Mouse (Mus musculus) midbrain, embryonic 10.5 days (tissue): ENCODE measurements around the gene Cdh15. TPM values are rescaled to one million over a fixed set of nuclear protein-coding genes. Genes with fewer than 3 reads are reported as not detected.

Experiments
- DNase-seq: peaks from one replicate; pipeline ENCODE4 v3.0.0-alpha.2; 2017; ENCODE audit warnings: low spot score
- H3K27ac ChIP-seq: fragments of 300-500 bp; sonication (generic); replicated peaks from 2 replicates; pipeline ENCODE4 v1.5.1; 2016; ENCODE audit warnings: mild to moderate bottlenecking
- H3K27me3 ChIP-seq: fragments of 300-500 bp; sonication (generic); 2 replicates; pipeline ENCODE4 v1.6.1; 2016; ENCODE audit warnings: low read depth, mild to moderate bottlenecking; ENCODE audit not compliant: poor library complexity, severe bottlenecking
- H3K36me3 ChIP-seq: fragments of 300-500 bp; sonication (generic); 2 replicates; pipeline ENCODE4 v1.6.1; 2016; ENCODE audit warnings: mild to moderate bottlenecking, moderate library complexity
- H3K4me1 ChIP-seq: fragments of 300-500 bp; sonication (generic); 2 replicates; pipeline ENCODE4 v1.6.1; 2016
- H3K4me3 ChIP-seq: fragments of 300-500 bp; sonication (generic); 2 replicates; pipeline ENCODE4 v1.5.1; 2016; ENCODE audit warnings: mild to moderate bottlenecking, moderate library complexity
- H3K9me3 ChIP-seq: fragments of 300-500 bp; sonication (generic); replicated peaks from 2 replicates; pipeline ENCODE4 v1.6.1; 2016; ENCODE audit warnings: mild to moderate bottlenecking
- WGBS: fragments of 180-500 bp; shearing (Covaris S2); methylation state at CpG from one replicate; pipeline ENCODE4 v1.1.7; 2016; 5-methylcytosine and 5-hydroxymethylcytosine counted together
- polyA plus RNA-seq: library from polyadenylated mRNA; unstranded; fragments of >200 nt; fragmentation: Nextera tagmentation; extraction: Ambion mirVana; gene quantifications from 2 replicates; pipeline ENCODE4 v1.2.1, GENCODE M21; 2016

The Cdh15 gene
- polyA plus RNA-seq, 1 experiment from 2014 or later: 0.54 TPM

DNA sequence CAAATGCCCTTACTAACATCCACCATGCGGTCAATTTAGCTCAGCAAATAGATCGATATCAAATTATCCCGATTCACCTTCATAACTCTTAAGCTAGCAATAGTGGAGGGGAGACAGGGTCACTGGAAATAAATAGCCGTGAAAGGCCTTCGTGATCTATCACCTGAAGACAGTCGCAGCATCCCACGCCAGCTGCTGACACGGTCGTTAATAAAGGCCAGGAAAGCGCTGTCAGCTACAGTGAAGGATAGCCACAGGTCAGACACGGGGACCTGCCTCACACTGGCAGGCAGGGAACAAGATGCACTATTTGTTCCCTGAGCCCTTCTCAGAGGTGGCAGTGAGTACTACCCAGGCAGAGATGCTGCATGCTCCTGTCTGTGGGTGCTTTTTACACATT lies 28.0 kb upstream of the Cdh15 start:
- no peak overlapping the region for H3K4me3 ChIP-seq
- H3K4me1 ChIP-seq: peaks cover 37% of the 10 kb centered on the region
- H3K9me3 ChIP-seq: no peaks in the 10 kb centered on the region
- no peaks in the 10 kb centered on the region for H3K36me3 ChIP-seq
- no peak for DNase-seq
- no peaks in the 10 kb centered on the region for H3K27me3 ChIP-seq
- H3K27ac ChIP-seq: no peak overlapping the region
- WGBS: 90% methylated on average over 11 of the region's 11 CpGs

DNA sequence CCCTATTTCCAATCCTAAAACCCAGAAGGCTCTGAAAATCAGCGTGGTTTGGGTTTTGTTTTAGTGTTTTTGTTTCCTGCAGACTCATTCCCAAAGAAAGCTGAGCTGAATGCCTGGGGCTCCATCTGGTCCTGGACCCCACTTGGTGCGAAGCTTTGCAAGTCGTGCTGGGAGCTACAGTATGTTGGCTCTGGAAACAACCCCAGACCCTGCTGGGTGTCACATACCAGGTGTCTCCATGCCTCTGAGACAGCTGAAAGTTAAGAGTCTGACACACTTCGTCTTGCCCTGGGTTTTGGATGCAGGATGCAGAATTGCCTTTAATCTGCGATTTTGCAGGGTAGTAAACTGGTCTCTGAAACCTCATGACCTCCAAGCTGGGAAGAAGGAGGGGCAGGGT lies 23.2 kb upstream of the Cdh15 start:
- Histone ChIP-seq H3K4me3 (no peak overlapping the region), H3K9me3 (no peaks in the 10 kb centered on the region), H3K36me3 (no peaks in the 10 kb centered on the region), H3K27me3 (no peaks in the 10 kb centered on the region), H3K4me1 (peaks cover 19% of the 10 kb centered on the region), H3K27ac (no peak overlapping the region)
- DNase-seq: no peak
- 49% methylated on average over 5 of the region's 5 CpGs for WGBS

DNA sequence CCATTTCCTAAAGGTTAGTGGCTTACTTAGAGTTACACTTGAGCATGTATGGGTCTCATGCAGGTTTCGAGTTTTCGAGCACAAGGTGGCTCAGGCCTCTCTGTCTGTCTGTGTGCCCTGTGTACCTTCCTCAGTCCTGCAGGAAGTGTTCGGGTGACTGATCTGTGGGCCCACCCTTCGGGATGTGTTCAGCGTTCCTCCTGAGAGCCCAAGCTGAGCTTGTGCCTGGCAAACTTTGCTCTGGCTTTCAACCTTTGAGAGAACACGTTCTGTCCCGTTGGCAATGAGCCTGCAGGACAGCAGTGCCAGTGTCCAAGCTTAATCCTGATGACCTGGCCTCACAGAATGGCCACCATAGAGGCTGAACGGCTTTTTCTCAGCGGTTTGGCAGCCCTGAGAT lies 22.8 kb upstream of the Cdh15 start:
- H3K36me3 ChIP-seq: no peaks in the 10 kb centered on the region
- H3K4me3 ChIP-seq: no peak overlapping the region
- no peak overlapping the region for H3K27ac ChIP-seq
- peaks cover 19% of the 10 kb centered on the region for H3K4me1 ChIP-seq
- WGBS: 80% methylated on average over 9 of the region's 9 CpGs
- H3K9me3 ChIP-seq: no peaks in the 10 kb centered on the region
- DNase-seq: no peak
- no peaks in the 10 kb centered on the region for H3K27me3 ChIP-seq

DNA sequence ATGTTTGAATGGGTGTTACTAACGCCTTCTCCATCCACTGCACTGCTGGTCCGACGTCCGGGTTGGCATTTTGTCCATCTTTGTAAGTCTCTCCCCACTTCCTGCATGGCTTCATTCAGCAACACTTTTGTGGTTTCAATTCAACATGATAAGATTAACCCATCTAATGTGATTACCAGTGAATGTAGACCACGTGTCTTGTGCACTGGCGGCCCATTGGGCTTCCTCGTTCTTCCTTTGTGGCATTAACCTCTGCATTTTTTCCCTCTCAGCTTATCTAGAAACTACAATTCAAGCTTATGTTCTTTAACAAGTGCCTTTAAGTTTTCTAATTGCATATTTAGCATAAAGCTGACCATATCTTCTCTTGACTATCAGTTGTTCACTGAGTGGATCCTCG lies 22.4 kb upstream of the Cdh15 start:
- Histone ChIP-seq H3K36me3 (no peaks in the 10 kb centered on the region), H3K27ac (no peak overlapping the region), H3K4me3 (no peak overlapping the region), H3K27me3 (no peaks in the 10 kb centered on the region), H3K9me3 (no peaks in the 10 kb centered on the region), H3K4me1 (peaks cover 19% of the 10 kb centered on the region)
- no peak for DNase-seq
- 88% methylated on average over 8 of the region's 8 CpGs for WGBS

DNA sequence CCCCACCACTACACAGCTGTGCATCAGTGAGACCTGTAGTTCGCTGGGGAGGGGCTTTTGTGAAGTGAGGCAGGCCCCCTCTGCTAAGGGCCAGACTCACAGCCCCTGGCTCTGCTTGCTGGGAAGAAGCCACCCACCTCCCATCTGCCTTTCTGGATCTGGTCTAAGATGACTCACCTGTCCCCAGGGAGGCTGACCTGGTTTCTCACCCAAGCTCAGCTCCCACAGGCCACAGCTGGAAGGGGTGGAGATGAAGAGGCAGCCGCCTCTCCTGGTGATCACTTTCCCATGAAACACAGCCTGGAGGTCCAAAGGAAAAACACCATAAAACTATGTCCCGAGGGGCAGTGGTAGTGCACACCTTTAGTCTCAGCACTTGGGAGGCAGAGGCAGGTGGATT lies 18.4 kb upstream of the Cdh15 start:
- WGBS: 85% methylated on average over 3 of the region's 3 CpGs
- Histone ChIP-seq H3K27ac (no peak overlapping the region), H3K27me3 (no peaks in the 10 kb centered on the region), H3K36me3 (no peaks in the 10 kb centered on the region), H3K4me1 (peaks cover 16% of the 10 kb centered on the region), H3K4me3 (no peak overlapping the region), H3K9me3 (no peaks in the 10 kb centered on the region)
- DNase-seq: no peak

DNA sequence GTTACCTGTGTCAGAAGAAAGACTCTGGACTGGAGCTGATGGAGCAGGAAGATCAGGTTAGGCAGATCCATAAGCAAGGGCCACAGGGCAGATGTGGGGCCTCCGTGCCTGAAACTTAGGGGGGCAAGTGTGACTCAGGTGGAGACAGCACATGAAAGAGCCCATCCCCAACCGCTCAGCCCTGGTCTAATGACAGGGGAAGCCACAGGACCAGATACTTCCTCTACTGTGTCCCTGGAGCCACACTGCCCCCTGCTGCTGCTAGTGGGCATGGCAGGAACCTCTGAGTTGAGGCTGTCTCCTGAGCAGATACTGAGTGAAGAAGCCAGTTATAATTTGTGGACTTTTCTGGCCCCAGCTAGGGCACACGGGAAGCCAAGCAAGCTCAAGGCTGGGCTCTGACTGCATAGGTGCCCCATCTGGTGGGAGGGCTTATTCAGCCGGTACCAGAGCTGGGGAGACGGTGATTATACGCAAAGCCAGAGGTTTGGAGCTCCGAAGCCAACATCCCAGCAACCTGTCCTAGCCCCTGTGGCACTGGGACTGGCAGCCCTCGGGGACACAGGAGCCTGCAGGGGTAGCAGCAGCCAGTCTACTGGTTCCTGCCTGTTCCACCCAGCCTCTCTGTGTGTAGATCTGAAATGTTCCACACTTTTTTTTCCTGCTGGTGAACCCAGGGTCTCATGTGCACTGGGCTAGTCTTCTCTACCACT lies 17.3 kb upstream of the Cdh15 start:
- peak; percentile 86 for DNase-seq
- Histone ChIP-seq H3K4me1 (peaks cover 9% of the 10 kb centered on the region), H3K4me3 (no peak overlapping the region), H3K36me3 (no peaks in the 10 kb centered on the region), H3K9me3 (no peaks in the 10 kb centered on the region), H3K27me3 (no peaks in the 10 kb centered on the region), H3K27ac (no peak overlapping the region)
- 44% methylated on average over 8 of the region's 8 CpGs for WGBS

DNA sequence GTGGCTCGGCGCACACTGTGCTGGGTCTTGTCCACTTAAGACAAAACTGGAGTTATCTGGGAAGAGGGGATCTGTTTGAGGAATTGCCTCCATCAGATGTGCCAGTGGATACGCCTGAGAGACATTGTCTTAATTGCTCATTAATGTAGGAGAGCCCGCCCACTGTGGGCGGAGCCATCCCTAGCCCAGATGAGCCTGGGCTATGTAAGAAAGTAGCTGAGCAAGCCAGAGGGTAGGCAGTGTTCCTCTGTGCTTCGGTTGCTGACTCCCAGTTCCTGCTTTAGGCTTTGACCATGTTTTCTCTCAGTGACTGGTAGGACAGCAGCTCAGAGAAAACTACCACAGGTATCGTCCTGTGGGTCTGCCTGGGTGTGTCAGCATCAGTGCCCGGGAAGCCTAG lies 13.3 kb upstream of the Cdh15 start:
- Histone ChIP-seq H3K27ac (no peak overlapping the region), H3K4me1 (peaks cover 2% of the 10 kb centered on the region; the same call in 1 of the 2 replicates), H3K36me3 (no peaks in the 10 kb centered on the region), H3K4me3 (no peak overlapping the region), H3K9me3 (no peaks in the 10 kb centered on the region), H3K27me3 (no peaks in the 10 kb centered on the region)
- 89% methylated on average over 8 of the region's 8 CpGs for WGBS
- no peak for DNase-seq

DNA sequence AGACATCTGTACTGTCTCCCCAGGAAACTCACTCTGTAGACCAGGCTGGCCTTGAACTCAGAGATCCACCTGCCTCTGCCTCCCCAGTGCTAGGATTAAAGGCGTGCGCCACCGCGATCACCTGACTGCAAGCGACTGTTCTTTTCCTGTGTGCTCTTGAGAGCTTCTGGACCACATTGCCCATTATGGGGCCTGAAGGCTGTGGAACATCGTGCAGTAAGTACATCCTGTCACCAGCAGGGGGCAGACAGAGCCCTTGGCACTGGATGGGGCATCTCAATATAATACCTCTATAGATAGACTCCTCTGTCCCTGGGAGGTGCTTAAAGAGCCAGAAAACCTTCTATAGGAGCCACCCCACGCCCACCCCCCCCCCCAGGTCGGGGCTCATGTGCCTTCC lies 12.8 kb upstream of the Cdh15 start:
- DNase-seq: peak; percentile 75
- Histone ChIP-seq H3K9me3 (no peaks in the 10 kb centered on the region), H3K36me3 (no peaks in the 10 kb centered on the region), H3K4me3 (no peak overlapping the region), H3K27ac (no peak overlapping the region), H3K4me1 (peaks cover 8% of the 10 kb centered on the region), H3K27me3 (no peaks in the 10 kb centered on the region)
- WGBS: 35% methylated on average over 8 of the region's 8 CpGs

DNA sequence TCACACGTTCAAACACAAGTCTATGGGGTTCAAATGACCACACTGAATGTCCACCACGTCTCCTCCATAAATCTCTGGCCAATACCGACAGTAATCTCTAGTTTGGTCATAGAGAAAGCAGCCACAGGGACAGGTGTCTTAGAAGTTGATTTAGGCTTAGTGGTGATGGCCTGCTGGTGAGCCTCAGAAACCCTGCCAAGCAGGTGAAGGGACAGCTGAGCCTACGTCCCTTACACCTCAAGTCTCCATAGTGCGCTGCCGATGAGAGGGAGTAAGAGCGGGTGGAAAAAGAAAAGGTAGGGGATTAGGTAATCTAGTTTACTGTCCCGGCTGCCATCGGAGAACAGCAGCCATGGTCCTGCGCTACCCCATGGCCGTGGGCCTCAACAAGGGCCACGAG lies 11.6 kb upstream of the Cdh15 start:
- Histone ChIP-seq H3K4me1 (peaks cover 15% of the 10 kb centered on the region), H3K4me3 (no peak overlapping the region), H3K9me3 (no peaks in the 10 kb centered on the region), H3K36me3 (no peaks in the 10 kb centered on the region), H3K27me3 (no peaks in the 10 kb centered on the region), H3K27ac (no peak overlapping the region)
- WGBS: 89% methylated on average over 12 of the region's 12 CpGs
- DNase-seq: no peak

DNA sequence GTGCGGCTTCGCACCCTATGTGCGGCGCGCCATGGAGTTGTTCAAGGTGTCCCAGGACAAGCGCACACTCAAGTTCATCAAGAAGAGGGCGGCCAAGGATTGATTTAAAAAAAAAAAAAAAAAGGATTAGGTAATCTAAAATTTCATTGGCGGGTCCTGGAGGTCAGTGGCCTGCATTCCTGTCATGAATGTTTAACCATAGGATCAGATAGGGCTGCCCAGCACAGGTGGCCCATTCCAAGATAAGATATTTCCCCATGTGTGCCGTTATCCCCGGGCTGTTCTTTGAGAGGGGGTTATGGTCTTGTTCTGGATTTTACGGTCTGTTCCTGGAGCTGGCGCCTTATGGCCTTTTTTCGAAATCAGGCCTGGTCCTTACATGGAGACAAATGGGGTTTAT lies 11.1 kb upstream of the Cdh15 start:
- 92% methylated on average over 13 of the region's 13 CpGs for WGBS
- Histone ChIP-seq H3K4me1 (peaks cover 15% of the 10 kb centered on the region), H3K4me3 (no peak overlapping the region), H3K27ac (no peak overlapping the region), H3K27me3 (no peaks in the 10 kb centered on the region), H3K36me3 (no peaks in the 10 kb centered on the region), H3K9me3 (no peaks in the 10 kb centered on the region)
- DNase-seq: no peak

DNA sequence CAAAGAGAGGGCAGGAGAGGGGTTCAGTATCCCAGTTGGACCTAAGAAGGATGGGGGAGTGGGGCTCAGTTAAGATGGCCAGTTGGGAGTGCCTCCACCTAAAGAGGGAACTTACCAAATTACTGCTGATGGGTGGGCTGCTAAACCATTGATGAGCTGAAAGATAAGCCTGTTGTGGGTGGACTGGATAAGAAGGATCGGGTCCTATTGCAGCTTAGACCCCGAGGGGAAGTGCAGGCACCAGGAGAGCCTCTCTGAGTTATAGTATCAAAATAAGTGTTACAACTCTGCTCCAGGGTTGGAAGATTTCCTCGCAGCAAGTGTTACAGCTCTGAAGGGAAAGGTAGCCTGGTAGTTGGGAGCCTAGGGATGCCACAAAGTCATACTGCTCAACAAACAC lies 3.6 kb upstream of the Cdh15 start:
- WGBS: 81% methylated on average over 3 of the region's 3 CpGs
- Histone ChIP-seq H3K27ac (no peak overlapping the region), H3K4me3 (no peak overlapping the region), H3K4me1 (peaks cover 31% of the 10 kb centered on the region), H3K27me3 (peaks cover 9% of the 10 kb centered on the region), H3K36me3 (no peaks in the 10 kb centered on the region), H3K9me3 (no peaks in the 10 kb centered on the region)
- DNase-seq: no peak

DNA sequence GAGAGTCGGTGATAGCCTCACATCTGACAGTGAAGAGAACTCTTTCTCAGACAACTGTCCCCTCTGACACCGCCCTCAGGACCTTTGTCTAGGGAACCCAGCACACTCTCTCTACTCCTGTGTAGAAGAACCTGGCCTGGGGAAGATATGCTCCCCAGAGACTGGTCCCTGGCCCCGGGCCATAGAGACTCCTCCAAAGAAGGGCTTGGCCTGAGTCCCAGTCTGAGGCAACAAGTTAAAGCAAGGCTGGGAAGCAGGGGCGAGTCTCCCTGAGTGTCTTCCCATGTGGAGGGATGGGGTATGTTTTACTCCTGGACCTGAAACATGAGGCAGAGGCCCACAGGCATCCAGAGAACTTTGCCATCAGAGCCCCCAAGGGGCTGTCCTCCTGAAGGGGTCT lies 2.1 kb upstream of the Cdh15 start:
- Histone ChIP-seq H3K4me1 (peaks cover 28% of the 10 kb centered on the region), H3K9me3 (no peaks in the 10 kb centered on the region), H3K27me3 (peaks cover 19% of the 10 kb centered on the region), H3K36me3 (no peaks in the 10 kb centered on the region), H3K4me3 (no peak overlapping the region), H3K27ac (no peak overlapping the region)
- DNase-seq: no peak
- 87% methylated on average over 4 of the region's 4 CpGs for WGBS

DNA sequence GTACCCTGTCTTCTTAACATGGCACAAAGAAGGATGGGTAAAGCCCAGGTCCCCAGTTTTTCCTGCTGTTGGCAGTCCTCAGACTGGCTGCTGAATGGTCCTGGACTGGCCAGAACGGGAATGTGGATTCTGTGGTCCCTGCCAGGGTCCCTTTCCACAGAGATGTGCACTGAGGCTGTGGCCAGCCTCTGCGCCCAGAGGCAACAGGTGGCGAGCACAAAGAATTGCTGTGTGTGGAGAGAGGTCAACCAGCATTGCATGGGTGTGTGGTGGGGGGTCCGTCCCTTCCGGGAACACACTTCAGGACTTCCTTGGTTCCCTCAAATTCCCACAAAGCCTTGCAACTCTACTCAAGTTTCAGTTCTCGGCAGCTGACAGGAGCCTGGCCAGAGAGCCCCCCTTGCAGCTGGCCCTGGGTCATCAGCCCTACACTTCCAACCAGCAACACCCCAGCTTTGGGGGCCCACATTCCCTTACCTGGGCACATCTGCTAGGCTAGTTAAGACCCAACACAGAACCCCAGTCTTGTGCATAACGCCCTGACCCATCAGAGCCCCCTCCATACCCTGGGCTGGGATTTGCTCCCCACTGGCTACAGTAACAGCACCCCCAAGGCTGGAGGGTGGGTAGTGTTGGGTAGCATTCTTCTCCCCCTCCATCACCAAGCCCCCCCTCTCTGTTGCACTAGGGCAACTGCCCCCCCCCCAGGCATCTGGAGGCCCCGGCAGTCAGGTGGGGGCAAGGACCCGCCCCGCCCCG lies 1.6 kb downstream of the Cdh15 start:
- no peaks in the 10 kb centered on the region for H3K36me3 ChIP-seq
- no peak for DNase-seq
- 61% methylated on average over 7 of the region's 11 CpGs for WGBS
- H3K27ac ChIP-seq: no peak overlapping the region
- peaks cover 51% of the 10 kb centered on the region for H3K4me1 ChIP-seq
- no peak overlapping the region for H3K4me3 ChIP-seq
- H3K9me3 ChIP-seq: no peaks in the 10 kb centered on the region
- peaks cover 31% of the 10 kb centered on the region for H3K27me3 ChIP-seq
